Mouse (Mus musculus) E14TG2a.4 (cell line): ENCODE measurements around the gene Slc6a4.

Experiments used
- CTCF ChIP-seq: conservative IDR thresholded peaks from 2 replicates; pipeline ENCODE4 v1.5.1; 2014; ENCODE audit warnings: low read length
- POU5F1 ChIP-seq: IDR thresholded peaks from 2 replicates; pipeline ENCODE4 v1.6.1; 2014; ENCODE audit warnings: low read length, borderline replicate concordance

- no peak for TF ChIP-seq CTCF
- TF ChIP-seq POU5F1, result no peak
Measured at GRCm38 (mm10) chr11:77063406-77063805, 65.0 kb downstream of the Slc6a4 start.
